Mouse (Mus musculus) olfactory bulb, adult 2 months (tissue): ENCODE results near the gene Zswim4.

Experiments used
- CTCF ChIP-seq: fragments of 200-500 bp; IDR thresholded peaks from 2 replicates; pipeline ENCODE4 v1.5.1; 2012; ENCODE audit warnings: low read depth, mild to moderate bottlenecking, low read length, moderate library complexity; ENCODE audit not compliant: insufficient read depth
- POLR2A ChIP-seq: fragments of 200-500 bp; IDR thresholded peaks from 2 replicates; pipeline ENCODE4 v1.6.1; 2012; ENCODE audit warnings: mild to moderate bottlenecking, low read depth, low read length, moderate library complexity; ENCODE audit not compliant: insufficient read depth

DNA sequence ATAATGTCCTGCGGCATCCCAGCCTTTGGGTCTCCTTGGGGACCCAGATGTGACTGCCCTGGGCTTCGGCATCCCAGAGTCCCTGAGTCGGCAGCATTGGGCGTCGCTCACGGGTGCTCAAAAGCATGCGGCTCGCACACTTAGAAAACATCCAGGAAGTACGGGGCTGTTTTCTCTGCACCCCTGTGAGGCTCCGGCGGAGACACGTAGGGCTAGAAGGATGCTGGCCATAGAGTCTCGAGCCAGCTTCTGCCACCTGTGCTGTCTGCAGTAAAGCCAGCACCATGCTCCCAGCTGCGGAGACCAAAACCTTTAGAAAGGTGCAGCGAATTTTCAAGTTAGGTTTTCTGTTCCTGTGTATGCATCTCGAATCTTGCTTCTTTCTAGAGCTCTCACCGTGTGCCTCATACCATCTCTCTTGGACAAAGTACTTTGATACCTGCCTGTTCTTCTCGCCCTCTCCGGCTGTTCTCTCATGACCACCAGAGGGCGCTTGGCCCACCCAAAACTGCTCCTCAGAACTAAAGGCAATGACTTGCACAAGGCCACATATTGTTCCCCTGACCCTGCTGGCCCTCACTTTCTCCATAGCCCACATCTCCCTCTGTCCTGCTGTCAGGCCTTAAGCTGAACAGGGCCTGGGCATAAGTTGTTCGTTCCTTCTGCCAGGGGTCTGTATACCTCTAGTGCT is 49.6 kb downstream of the Zswim4 start:
- TF ChIP-seq CTCF = peak; percentile 39
- no peak for TF ChIP-seq POLR2A
